Mouse (Mus musculus) spleen, adult 2 months (tissue): ENCODE data around the gene Dusp8.

ENCODE experiments used
- CTCF ChIP-seq: fragments of 200-500 bp; IDR thresholded peaks from 2 replicates; pipeline ENCODE4 v1.5.1; 2011; ENCODE audit warnings: mild to moderate bottlenecking, inconsistent platforms; ENCODE audit not compliant: insufficient read depth, insufficient read length, insufficient replicate concordance; ENCODE audit errors: extremely low read depth
- POLR2A ChIP-seq: fragments of 200-500 bp; IDR thresholded peaks from 2 replicates; pipeline ENCODE4 v1.6.1; 2011; ENCODE audit warnings: low read depth, low read length, inconsistent platforms

- no peak for TF ChIP-seq POLR2A
- no peak for TF ChIP-seq CTCF
Observed at GRCm38 (mm10) chr7:142074146-142074886, 21.3 kb downstream of the Dusp8 start.
